Mouse (Mus musculus): ENCODE results near the gene Insl3.

DNA sequence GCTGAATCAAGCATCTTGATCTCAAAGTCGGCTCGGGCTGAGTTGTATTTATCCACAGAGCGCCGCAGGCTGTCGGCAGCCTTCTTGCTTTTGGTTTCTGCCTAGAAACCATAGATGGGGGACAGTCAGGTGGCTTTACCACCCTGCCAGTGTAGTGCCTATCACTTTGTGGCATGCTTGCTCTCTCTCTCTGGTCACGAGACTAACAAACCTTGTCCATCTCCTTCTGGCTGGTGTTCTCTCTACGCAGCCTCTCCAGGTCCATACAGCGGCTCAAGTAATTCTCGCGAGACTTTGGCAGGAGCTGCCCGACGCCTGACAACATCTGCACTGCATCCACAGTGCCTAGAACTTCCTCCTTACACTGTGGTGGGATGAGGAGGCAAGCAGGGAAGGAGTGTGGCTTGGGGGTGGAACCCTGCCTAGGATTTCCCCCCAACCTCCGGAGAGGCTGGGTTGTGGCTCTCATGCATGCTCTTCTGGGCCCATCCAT lies 27.6 kb downstream of the Insl3 start:
- TF ChIP-seq CTCF (IDR thresholded peaks at IDR 0.05) (no peak), EP300 (IDR thresholded peaks at IDR 0.05) (no peak)
